Comparison of ENCODE assay signal across 28 mouse cellular contexts in genomic region chr5:140369466-140369865, GRCm38 (mm10). TPM values are rescaled to one million over a fixed set of nuclear protein-coding genes. Genes with fewer than 3 reads are reported as not detected.
DNase-seq lines count a peak whose midpoint lies in the region; ATAC-seq and TF ChIP-seq lines count a peak whose summit lies in the region.
"Had no signal": no experiment of that assay in that cellular context is flagged by ENCODE, and none has a peak within 500 bp of the region (broad histone marks: within the 10 kb centered on the region; RNA-seq: fewer than 3 reads in every experiment).

No protein-coding gene starts in this region.

- no peak overlapping the region for H3K4me2 ChIP-seq in kidney, embryonic 16.5 days (replicated peaks; ENCODE audit: low read depth, low read length)
- no peak overlapping the region for H3K4me2 ChIP-seq in liver, embryonic 13.5 days
- peak overlapping the region; percentile 12 for H3K4me2 ChIP-seq in myocyte (ENCODE audit: low read depth)
- H3K4me2 ChIP-seq: forebrain, embryonic 13.5 days; heart, embryonic 12.5 days; hindbrain, embryonic 14.5 days; neural tube, embryonic 15.5 days had no signal

- H3K4me1 ChIP-seq in kidney, embryonic 16.5 days (ENCODE audit: insufficient read depth, low read length): peaks cover 14% of the 10 kb centered on the region
- peaks cover 48% of the 10 kb centered on the region for H3K4me1 ChIP-seq in liver, embryonic 13.5 days (replicated peaks)
- peaks cover 13% of the 10 kb centered on the region; the same call in 1 of the 2 replicates for H3K4me1 ChIP-seq in hindbrain, embryonic 10.5 days (replicated peaks)

- H3K36me3 ChIP-seq in kidney, embryonic 16.5 days (ENCODE audit: insufficient read depth, low read length): 0 out of 2 replicates have a peak, but pooled peaks cover 6% of the 10 kb centered on the region
- no peaks in the 10 kb centered on the region; the same call in 1 of the 2 replicates for H3K36me3 ChIP-seq in liver, embryonic 13.5 days
- H3K36me3 ChIP-seq in myocyte (ENCODE audit: control insufficient read depth, insufficient read depth): no peaks in the 10 kb centered on the region
- H3K36me3 ChIP-seq in hindbrain, embryonic 10.5 days: peaks cover 15% of the 10 kb centered on the region
- H3K36me3 ChIP-seq: heart, embryonic 12.5 days; neural tube, embryonic 15.5 days had no signal

- H3K4me3 ChIP-seq in gastrocnemius, adult 2 months: no peak overlapping the region
- H3K4me3 ChIP-seq in kidney, embryonic 16.5 days (ENCODE audit: low read length): no peak overlapping the region
- no peak overlapping the region for H3K4me3 ChIP-seq in liver, embryonic 13.5 days (replicated peaks)
- H3K4me3 ChIP-seq in myocyte: no peak overlapping the region
- no peak overlapping the region for H3K4me3 ChIP-seq in hindbrain, embryonic 10.5 days
- H3K4me3 ChIP-seq: forebrain, embryonic 13.5 days; heart, embryonic 12.5 days; neural tube, embryonic 15.5 days had no signal

- H3ac ChIP-seq in myocyte (ENCODE audit: control insufficient read depth, insufficient read length): no peak overlapping the region

- intact Hi-C loops in gastrocnemius, adult 2 months (cut with DNase I): no loop called here

- peak overlapping the region; percentile 59 for H3K27ac ChIP-seq in gastrocnemius, adult 2 months
- no peak overlapping the region for H3K27ac ChIP-seq in kidney, embryonic 16.5 days (ENCODE audit: low read length)
- peak overlapping the region; percentile 64 for H3K27ac ChIP-seq in liver, embryonic 13.5 days
- H3K27ac ChIP-seq in hindbrain, embryonic 10.5 days: no peak overlapping the region
- H3K27ac ChIP-seq: forebrain, embryonic 13.5 days; hindbrain, embryonic 14.5 days; liver, embryonic 14.5 days; neural tube, embryonic 15.5 days had no signal

- peaks cover 76% of the 10 kb centered on the region for H3K79me2 ChIP-seq in myocyte (ENCODE audit: control insufficient read depth, insufficient read depth)

- WGBS in kidney, embryonic 16.5 days: 43% methylated on average over 2 of the region's 2 CpGs
- 64% methylated on average over 2 of the region's 2 CpGs for WGBS in liver, embryonic 13.5 days (ENCODE audit: insufficient replicate concordance)
- 89% methylated on average over 2 of the region's 2 CpGs for WGBS in hindbrain, embryonic 10.5 days

- DNase-seq in gastrocnemius, adult 2 months: no peak
- DNase-seq in gastrocnemius, adult 18-20 months (ENCODE audit: low spot score): no peak
- no peak for DNase-seq in kidney, adult 18-20 months
- DNase-seq in liver, embryonic 13.5 days: no peak
- no peak for DNase-seq in retina, embryonic 14.5 days (ENCODE audit: low spot score)
- DNase-seq in hindbrain, embryonic 10.5 days (ENCODE audit: low spot score): no peak
- DNase-seq: adrenal gland, adult 2 months; adrenal gland, postnatal 36 days; cerebellum, adult 18-20 months; cerebellum, postnatal 14 days; gastrocnemius, postnatal 25 days; heart, adult 11 months; heart, postnatal 4 days; layer of hippocampus, postnatal 36 days; midbrain, embryonic 14.5 days; right cerebral cortex, postnatal 25 days; spleen, adult 18-20 months; thymus, postnatal 14 days had no signal

- no peak for TF ChIP-seq CTCF in gastrocnemius, adult 2 months (IDR thresholded peaks at IDR 0.05)

- no peak for TF ChIP-seq POLR2A in myocyte (IDR thresholded peaks at IDR 0.05; ENCODE audit: insufficient read length, low read depth)

- H3K9ac ChIP-seq in kidney, embryonic 16.5 days (replicated peaks; ENCODE audit: low read length): no peak overlapping the region
- H3K9ac ChIP-seq in liver, embryonic 13.5 days: no peak overlapping the region
- H3K9ac ChIP-seq: forebrain, embryonic 13.5 days; heart, embryonic 12.5 days; hindbrain, embryonic 14.5 days; liver, embryonic 14.5 days; neural tube, embryonic 15.5 days had no signal

- ATAC-seq in kidney, embryonic 16.5 days (ENCODE audit: low FRiP score, low TSS enrichment): peak; percentile 62; the same call in 1 of the 2 replicates
- ATAC-seq in liver, embryonic 13.5 days (ENCODE audit: low read depth): peak; percentile 15; the same call in 1 of the 2 replicates
- ATAC-seq: activated CD4-positive, CD25-positive, alpha-beta regulatory T cell, adult 4 months; forebrain, embryonic 13.5 days; intestine, postnatal 0 days had no signal

- no peaks in the 10 kb centered on the region for H3K9me3 ChIP-seq in kidney, embryonic 16.5 days (ENCODE audit: low read length)
- no peaks in the 10 kb centered on the region for H3K9me3 ChIP-seq in liver, embryonic 13.5 days (replicated peaks)
- H3K9me3 ChIP-seq in hindbrain, embryonic 10.5 days: no peaks in the 10 kb centered on the region
- H3K9me3 ChIP-seq: forebrain, embryonic 13.5 days; heart, embryonic 12.5 days; neural tube, embryonic 15.5 days had no signal

- H3K27me3 ChIP-seq in kidney, embryonic 16.5 days (ENCODE audit: insufficient read depth, low read length): no peaks in the 10 kb centered on the region
- H3K27me3 ChIP-seq in liver, embryonic 13.5 days: no peaks in the 10 kb centered on the region
- H3K27me3 ChIP-seq in myocyte (ENCODE audit: control insufficient read depth, insufficient read depth, insufficient read length): no peaks in the 10 kb centered on the region
- no peaks in the 10 kb centered on the region for H3K27me3 ChIP-seq in hindbrain, embryonic 10.5 days (ENCODE audit: insufficient read depth, poor library complexity, severe bottlenecking)
- H3K27me3 ChIP-seq: CH12.LX; forebrain, embryonic 13.5 days; heart, embryonic 12.5 days; neural tube, embryonic 15.5 days had no signal

TF ChIP-seq in myocyte, 11 proteins besides CTCF, POLR2A, EP300 and RAD21:
- TF ChIP-seq E2F4 (IDR thresholded peaks at IDR 0.05; ENCODE audit: insufficient read depth) (no peak), USF1 (IDR thresholded peaks at IDR 0.05; ENCODE audit: low read depth) (peak; percentile 7), MYOD1 (IDR thresholded peaks at IDR 0.05; ENCODE audit: control insufficient read depth in 1 of 3, insufficient read length in 2 of 3, low read depth in 2 of 3) (peak in 2 of 3 experiments; percentile 29 to 83)

RNA-seq across cellular contexts. Expression of gene Snx8, which starts 19.6 kb away (rescaled TPM):
- 1 to 10 TPM; 8.0 to 9.5 TPM for total RNA-seq in gastrocnemius, adult 2 months (2021)
- 10 to 100 TPM in 1 of 2 experiments, 1 to 10 TPM in 1; 8.0 to 10.7 TPM for total RNA-seq in gastrocnemius, adult 18-20 months (2021)
- 31.9 and 32.4 TPM in 2 replicates for polyA plus RNA-seq in kidney, embryonic 16.5 days (2015; fragmentation: Nextera tagmentation; extraction: Ambion mirVana)
- polyA plus RNA-seq in liver, embryonic 13.5 days (2015; fragmentation: Nextera tagmentation; extraction: Ambion mirVana): 10.5 and 10.9 TPM in 2 replicates
- polyA plus RNA-seq in myocyte (2012; fragmentation: generic; extraction: Trizol): 50.5 TPM
- 24.5 and 25.5 TPM in 2 replicates for polyA plus RNA-seq in hindbrain, embryonic 10.5 days (2016; fragmentation: Nextera tagmentation; extraction: Ambion mirVana)

RNA-seq across cellular contexts. Expression of gene Mrm2, which starts 37.8 kb away (rescaled TPM):
- 1 to 10 TPM; 6.0 to 9.0 TPM for total RNA-seq in gastrocnemius, adult 2 months (2021)
- total RNA-seq in gastrocnemius, adult 18-20 months (2021): 1 to 10 TPM; 5.8 to 6.2 TPM
- 22.0 and 23.9 TPM in 2 replicates for polyA plus RNA-seq in kidney, embryonic 16.5 days (2015; fragmentation: Nextera tagmentation; extraction: Ambion mirVana)
- polyA plus RNA-seq in liver, embryonic 13.5 days (2015; fragmentation: Nextera tagmentation; extraction: Ambion mirVana): 12.4 and 13.0 TPM in 2 replicates
- 10.0 TPM for polyA plus RNA-seq in myocyte (2012; fragmentation: generic; extraction: Trizol)
- 21.5 and 21.7 TPM in 2 replicates for polyA plus RNA-seq in hindbrain, embryonic 10.5 days (2016; fragmentation: Nextera tagmentation; extraction: Ambion mirVana)

RNA-seq across cellular contexts. Expression of gene Nudt1, which starts 48.0 kb away (rescaled TPM):
- total RNA-seq in gastrocnemius, adult 2 months (2021): 1 to 10 TPM; 4.9 to 8.2 TPM
- 1 to 10 TPM; 4.8 to 6.4 TPM for total RNA-seq in gastrocnemius, adult 18-20 months (2021)
- 55.2 and 58.1 TPM in 2 replicates for polyA plus RNA-seq in kidney, embryonic 16.5 days (2015; fragmentation: Nextera tagmentation; extraction: Ambion mirVana)
- polyA plus RNA-seq in liver, embryonic 13.5 days (2015; fragmentation: Nextera tagmentation; extraction: Ambion mirVana): 34.8 and 35.5 TPM in 2 replicates
- polyA plus RNA-seq in myocyte (2012; fragmentation: generic; extraction: Trizol): 18.2 TPM
- polyA plus RNA-seq in hindbrain, embryonic 10.5 days (2016; fragmentation: Nextera tagmentation; extraction: Ambion mirVana): 53.8 and 54.6 TPM in 2 replicates

RNA-seq across cellular contexts. Expression of gene Mad1l1, which starts 48.1 kb away (rescaled TPM):
- total RNA-seq in gastrocnemius, adult 2 months (2021): 1 to 10 TPM; 7.2 to 9.0 TPM
- 1 to 10 TPM; 7.0 to 7.2 TPM for total RNA-seq in gastrocnemius, adult 18-20 months (2021)
- 51.6 and 52.4 TPM in 2 replicates for polyA plus RNA-seq in kidney, embryonic 16.5 days (2015; fragmentation: Nextera tagmentation; extraction: Ambion mirVana)
- polyA plus RNA-seq in liver, embryonic 13.5 days (2015; fragmentation: Nextera tagmentation; extraction: Ambion mirVana): 24.8 and 25.9 TPM in 2 replicates
- polyA plus RNA-seq in myocyte (2012; fragmentation: generic; extraction: Trizol): 35.6 TPM
- 56.2 and 60.4 TPM in 2 replicates for polyA plus RNA-seq in hindbrain, embryonic 10.5 days (2016; fragmentation: Nextera tagmentation; extraction: Ambion mirVana)

RNA-seq across cellular contexts. Expression of gene Eif3b, which starts 49.7 kb away (rescaled TPM):
- total RNA-seq in gastrocnemius, adult 2 months (2021): 10 to 100 TPM; 79.7 to 80.3 TPM
- total RNA-seq in gastrocnemius, adult 18-20 months (2021): 10 to 100 TPM; 78.9 to 84.5 TPM
- 112 and 114 TPM in 2 replicates for polyA plus RNA-seq in kidney, embryonic 16.5 days (2015; fragmentation: Nextera tagmentation; extraction: Ambion mirVana)
- 101 and 120 TPM in 2 replicates for polyA plus RNA-seq in liver, embryonic 13.5 days (2015; fragmentation: Nextera tagmentation; extraction: Ambion mirVana)
- polyA plus RNA-seq in myocyte (2012; fragmentation: generic; extraction: Trizol): 220 TPM
- 166 and 167 TPM in 2 replicates for polyA plus RNA-seq in hindbrain, embryonic 10.5 days (2016; fragmentation: Nextera tagmentation; extraction: Ambion mirVana)

Comparison
In these comparisons a context has a peak if more than half of its experiments do, and no peak if none do; other contexts are left out.
1. H3K27ac ChIP-seq: peak in gastrocnemius, adult 2 months (single experiment) and liver, embryonic 13.5 days (single experiment); none in kidney, embryonic 16.5 days (single experiment) and hindbrain, embryonic 10.5 days (single experiment).